Mouse (Mus musculus): Measurements from ENCODE around the gene Zfp809. TPM values are rescaled to one million over a fixed set of nuclear protein-coding genes. Genes with fewer than 3 reads are reported as not detected.

The Zfp809 gene
- total RNA-seq (2014; rRNA removed) (10.3 and 11.0 TPM in 2 replicates), polyA plus RNA-seq (2015; fragmentation: Nextera tagmentation; extraction: Ambion mirVana) (3.8 and 6.8 TPM in 2 replicates)

DNA sequence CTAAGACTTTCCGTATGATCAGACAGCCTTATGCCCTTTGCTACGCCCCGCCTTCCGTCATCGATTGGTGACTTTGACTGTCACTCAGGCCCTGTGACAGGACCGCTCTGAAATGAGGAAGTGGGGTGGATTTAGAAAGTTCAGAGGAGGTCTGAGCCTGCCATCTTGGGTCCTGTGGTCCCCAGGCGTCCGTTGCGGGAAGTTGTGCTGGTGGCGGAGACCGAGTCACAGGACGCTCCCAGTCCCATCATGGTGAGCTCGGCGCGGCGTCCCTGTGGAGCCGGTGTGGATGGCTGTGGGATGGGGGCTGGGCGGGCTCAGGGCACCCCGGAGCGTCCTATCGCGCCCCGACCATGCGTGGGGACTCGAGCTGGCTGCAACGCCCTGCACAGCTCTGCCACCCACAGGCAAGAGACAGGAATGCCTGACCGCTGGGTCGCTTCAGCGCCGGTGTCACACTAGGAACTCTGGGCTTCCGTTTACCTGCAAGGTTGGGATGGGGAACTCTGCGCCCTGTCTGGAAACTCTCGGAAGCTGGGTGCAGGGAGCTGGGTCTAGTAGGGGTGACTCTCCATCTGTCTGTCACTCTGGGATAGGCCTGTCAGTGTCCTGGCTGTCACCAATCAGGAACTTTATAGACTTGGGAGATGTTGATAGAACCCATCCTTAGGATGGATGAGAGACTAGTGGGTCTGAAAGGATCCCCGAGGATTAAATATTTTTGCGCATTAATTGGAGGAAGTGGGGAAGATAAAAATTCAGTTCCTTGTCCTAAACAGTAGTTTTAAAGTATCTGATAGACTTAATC, at the start of gene Zfp809:
Zfp809 (plus strand) TSS at position 134 of the 808 bp plus-strand sequence.
- DNase-seq (peak; percentile 97), ATAC-seq (peak; percentile 99)
- peak; percentile 84 for TF ChIP-seq CTCF (IDR thresholded peaks at IDR 0.05; ENCODE audit: low read depth)
- H3K27me3 ChIP-seq (ENCODE audit: insufficient read depth, low read length) = no peaks in the 10 kb centered on the region
- H3K9ac ChIP-seq = peak within 1 kb of the TSS; percentile 63
- no peaks in the 10 kb centered on the region for H3K36me3 ChIP-seq (ENCODE audit: insufficient read depth)
- peak within 1 kb of the TSS; percentile 69 for H3K4me2 ChIP-seq (ENCODE audit: low read depth)
- no peaks in the 10 kb centered on the region for H3K4me1 ChIP-seq (ENCODE audit: insufficient read depth)
- peak within 1 kb of the TSS; percentile 80 for H3K4me3 ChIP-seq (ENCODE audit: low read depth, low read length)
- 3% methylated on average over 35 of the region's 35 CpGs for WGBS
- H3K9me3 ChIP-seq (ENCODE audit: low read length) = no peaks in the 10 kb centered on the region
- peak within 1 kb of the TSS; percentile 84 for H3K27ac ChIP-seq (ENCODE audit: low read depth, low read length)

DNA sequence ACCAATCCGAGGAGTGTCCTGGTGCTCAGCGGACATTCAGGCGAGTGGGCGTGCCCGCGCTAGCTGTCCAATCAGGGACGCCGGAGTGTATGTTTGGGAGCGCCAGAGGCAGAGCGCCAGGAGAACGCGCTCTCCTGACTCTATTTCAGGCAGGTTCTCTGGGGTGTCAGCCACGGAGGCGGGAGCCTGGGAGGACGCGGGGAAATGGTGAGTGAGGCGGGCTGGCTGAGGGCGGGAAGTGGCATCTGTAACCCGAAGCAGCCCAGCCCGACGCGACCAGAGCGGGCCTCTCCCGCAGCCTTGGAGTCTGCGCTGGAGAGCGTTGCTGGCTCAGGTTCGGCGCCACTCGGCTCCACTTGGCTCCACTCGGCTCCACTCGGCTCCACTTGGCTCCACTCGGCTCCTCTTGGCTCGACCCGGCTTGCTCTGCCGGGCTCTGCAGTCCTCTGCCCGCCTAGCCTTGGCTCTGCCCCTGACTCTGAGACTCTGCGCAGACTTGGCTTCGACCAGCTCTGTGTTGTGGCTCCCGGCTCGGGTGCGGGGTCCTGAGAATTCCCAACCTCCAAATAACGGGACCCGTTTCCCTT, 37.4 kb upstream of the Zfp809 start, which contains the start of gene Zfp872:
Zfp872 (plus strand) TSS at position 66 of the 587 bp plus-strand sequence.
- 8% methylated on average over 43 of the region's 43 CpGs for WGBS
- H3K4me3 ChIP-seq (ENCODE audit: low read depth, low read length) = peak within 1 kb of the TSS; percentile 41
- no peaks in the 10 kb centered on the region for H3K4me1 ChIP-seq (ENCODE audit: insufficient read depth)
- peak; percentile 75 for DNase-seq
- no peak within 1 kb of the TSS for H3K27ac ChIP-seq (ENCODE audit: low read depth, low read length)
- 0 out of 2 replicates have a peak, but pooled peaks cover 8% of the 10 kb centered on the region for H3K9me3 ChIP-seq (ENCODE audit: low read length)
- ATAC-seq = peak; percentile 97
- H3K9ac ChIP-seq = peak within 1 kb of the TSS; percentile 54
- peak within 1 kb of the TSS; percentile 54 for H3K4me2 ChIP-seq (ENCODE audit: low read depth)
- TF ChIP-seq CTCF (IDR thresholded peaks at IDR 0.05; ENCODE audit: low read depth) = no peak
- H3K36me3 ChIP-seq (ENCODE audit: insufficient read depth) = no peaks in the 10 kb centered on the region
- H3K27me3 ChIP-seq (ENCODE audit: insufficient read depth, low read length) = no peaks in the 10 kb centered on the region

DNA sequence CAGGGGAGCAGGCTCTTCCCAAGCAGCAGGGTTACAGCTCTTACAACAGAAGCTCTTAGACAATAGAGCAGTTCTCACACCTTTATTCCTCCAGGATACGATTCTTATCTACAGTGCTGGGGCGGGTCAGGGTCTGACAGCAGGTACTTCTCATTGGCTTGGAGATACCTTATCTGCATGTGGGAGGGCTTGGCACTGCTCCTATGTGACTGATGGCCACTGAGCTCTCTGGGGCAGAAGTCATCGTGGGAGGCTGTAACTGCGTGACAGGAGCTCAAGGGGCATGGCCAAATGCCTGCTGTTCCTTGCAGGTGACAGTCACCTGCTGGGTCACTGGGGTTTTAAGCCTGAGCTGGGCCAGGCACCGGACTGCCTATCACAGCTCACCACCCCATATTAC, 29.1 kb upstream of the Zfp809 start:
- peaks cover 16% of the 10 kb centered on the region; the same call in 1 of the 2 replicates for H3K9me3 ChIP-seq (ENCODE audit: low read length)
- H3K36me3 ChIP-seq (ENCODE audit: insufficient read depth) = no peaks in the 10 kb centered on the region
- H3K4me2 ChIP-seq (ENCODE audit: low read depth) = no peak overlapping the region
- 43% methylated on average over 5 of the region's 5 CpGs for WGBS
- no peaks in the 10 kb centered on the region for H3K4me1 ChIP-seq (ENCODE audit: insufficient read depth)
- ATAC-seq (no peak), DNase-seq (no peak)
- no peak overlapping the region for H3K4me3 ChIP-seq (ENCODE audit: low read depth, low read length)
- TF ChIP-seq CTCF (IDR thresholded peaks at IDR 0.05; ENCODE audit: low read depth) = no peak
- no peaks in the 10 kb centered on the region for H3K27me3 ChIP-seq (ENCODE audit: insufficient read depth, low read length)
- H3K27ac ChIP-seq (ENCODE audit: low read depth, low read length) = no peak overlapping the region
- H3K9ac ChIP-seq = no peak overlapping the region

DNA sequence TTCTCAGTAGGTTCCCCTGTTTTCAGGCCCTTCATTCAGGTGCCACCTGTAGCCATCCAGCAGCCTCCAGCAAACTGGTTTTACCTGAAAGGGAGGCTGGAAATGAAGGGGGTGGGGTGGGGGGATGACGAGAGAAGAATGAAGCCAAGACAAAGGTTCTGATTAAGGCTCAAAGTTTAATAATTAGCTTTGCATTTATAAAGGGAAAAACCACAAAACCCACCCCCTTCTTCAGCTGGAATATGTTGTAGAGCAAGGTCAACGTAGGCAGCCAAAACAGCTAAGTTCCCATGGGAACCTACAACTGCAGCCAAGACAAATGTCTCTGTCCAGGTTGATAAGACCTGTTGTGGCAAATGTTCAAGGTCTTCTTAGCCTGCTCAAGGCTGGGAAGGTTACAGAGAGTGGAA, 11.7 kb upstream of the Zfp809 start:
- no peaks in the 10 kb centered on the region for H3K4me1 ChIP-seq (ENCODE audit: insufficient read depth)
- no peak overlapping the region for H3K27ac ChIP-seq (ENCODE audit: low read depth, low read length)
- H3K36me3 ChIP-seq (ENCODE audit: insufficient read depth) = no peaks in the 10 kb centered on the region
- no peak overlapping the region for H3K9ac ChIP-seq
- TF ChIP-seq CTCF (IDR thresholded peaks at IDR 0.05; ENCODE audit: low read depth) = no peak
- H3K4me3 ChIP-seq (ENCODE audit: low read depth, low read length) = no peak overlapping the region
- H3K27me3 ChIP-seq (ENCODE audit: insufficient read depth, low read length) = no peaks in the 10 kb centered on the region
- DNase-seq (no peak), ATAC-seq (no peak)
- no peak overlapping the region for H3K4me2 ChIP-seq (ENCODE audit: low read depth)
- H3K9me3 ChIP-seq (ENCODE audit: low read length) = no peaks in the 10 kb centered on the region
- WGBS = 69% methylated on average over 2 of the region's 2 CpGs

DNA sequence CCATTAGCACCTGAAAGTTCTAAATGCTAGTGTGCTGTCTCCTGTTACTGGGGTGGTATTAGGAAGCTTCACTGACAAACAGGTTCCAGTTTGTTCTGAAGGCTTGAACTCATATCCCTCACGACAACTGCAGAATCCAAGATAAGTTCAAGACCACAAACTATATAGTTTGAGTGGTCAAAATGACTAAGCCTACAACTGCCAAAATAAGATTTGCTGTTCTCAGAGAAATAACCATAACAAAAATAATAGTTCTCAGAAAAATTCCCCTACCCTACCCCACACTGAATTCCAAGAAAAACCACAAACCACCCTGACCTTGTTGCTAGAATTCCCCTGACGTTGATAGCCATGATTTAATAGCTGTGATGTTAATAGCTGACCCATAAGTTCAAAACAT, 11.0 kb upstream of the Zfp809 start:
- Histone ChIP-seq H3K4me3 (ENCODE audit: low read depth, low read length) (no peak overlapping the region), H3K4me2 (ENCODE audit: low read depth) (no peak overlapping the region), H3K36me3 (ENCODE audit: insufficient read depth) (no peaks in the 10 kb centered on the region), H3K27me3 (ENCODE audit: insufficient read depth, low read length) (no peaks in the 10 kb centered on the region), H3K9ac (no peak overlapping the region), H3K27ac (ENCODE audit: low read depth, low read length) (no peak overlapping the region), H3K9me3 (ENCODE audit: low read length) (no peaks in the 10 kb centered on the region), H3K4me1 (ENCODE audit: insufficient read depth) (no peaks in the 10 kb centered on the region)
- no peak for DNase-seq
- 89% methylated on average over 2 of the region's 2 CpGs for WGBS
- TF ChIP-seq CTCF (IDR thresholded peaks at IDR 0.05; ENCODE audit: low read depth) = no peak
- ATAC-seq = no peak

DNA sequence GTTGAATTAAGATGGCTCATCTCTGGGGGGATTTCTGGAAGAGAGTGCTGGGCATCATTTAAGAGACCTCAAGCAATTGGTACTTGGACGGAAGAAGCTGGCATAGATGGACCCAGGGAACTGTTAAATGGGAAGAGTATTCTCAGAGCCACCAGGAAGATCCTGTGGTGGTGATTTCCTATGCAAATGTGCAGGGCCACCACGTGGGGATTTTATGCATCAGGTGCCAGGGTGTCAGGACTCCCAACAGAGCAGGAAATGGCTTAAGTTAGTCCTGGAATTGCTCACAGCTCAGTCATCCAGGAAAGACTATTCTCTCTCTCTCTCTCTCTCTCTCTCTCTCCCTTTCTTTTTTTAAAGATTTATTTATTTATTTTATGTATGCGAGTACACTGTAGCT, 8.8 kb upstream of the Zfp809 start:
- ATAC-seq (no peak), DNase-seq (no peak)
- 64% methylated on average over 3 of the region's 3 CpGs for WGBS
- no peaks in the 10 kb centered on the region for H3K9me3 ChIP-seq (ENCODE audit: low read length)
- no peak overlapping the region for H3K27ac ChIP-seq (ENCODE audit: low read depth, low read length)
- no peak overlapping the region for H3K4me3 ChIP-seq (ENCODE audit: low read depth, low read length)
- no peaks in the 10 kb centered on the region for H3K27me3 ChIP-seq (ENCODE audit: insufficient read depth, low read length)
- no peaks in the 10 kb centered on the region for H3K36me3 ChIP-seq (ENCODE audit: insufficient read depth)
- no peak overlapping the region for H3K9ac ChIP-seq
- no peaks in the 10 kb centered on the region for H3K4me1 ChIP-seq (ENCODE audit: insufficient read depth)
- no peak for TF ChIP-seq CTCF (IDR thresholded peaks at IDR 0.05; ENCODE audit: low read depth)
- no peak overlapping the region for H3K4me2 ChIP-seq (ENCODE audit: low read depth)
